Mouse (Mus musculus) lung, postnatal 0 days (tissue): ENCODE measurements around the gene Prdm16.

Source experiments
- CTCF ChIP-seq: IDR thresholded peaks from 2 replicates; pipeline ENCODE4 v1.5.1; 2016; ENCODE audit warnings: antibody characterized with exemption, mild to moderate bottlenecking
- EP300 ChIP-seq: IDR thresholded peaks from 2 replicates; pipeline ENCODE4 v1.6.1; 2016; ENCODE audit warnings: antibody characterized with exemption, mild to moderate bottlenecking, control low read depth

DNA sequence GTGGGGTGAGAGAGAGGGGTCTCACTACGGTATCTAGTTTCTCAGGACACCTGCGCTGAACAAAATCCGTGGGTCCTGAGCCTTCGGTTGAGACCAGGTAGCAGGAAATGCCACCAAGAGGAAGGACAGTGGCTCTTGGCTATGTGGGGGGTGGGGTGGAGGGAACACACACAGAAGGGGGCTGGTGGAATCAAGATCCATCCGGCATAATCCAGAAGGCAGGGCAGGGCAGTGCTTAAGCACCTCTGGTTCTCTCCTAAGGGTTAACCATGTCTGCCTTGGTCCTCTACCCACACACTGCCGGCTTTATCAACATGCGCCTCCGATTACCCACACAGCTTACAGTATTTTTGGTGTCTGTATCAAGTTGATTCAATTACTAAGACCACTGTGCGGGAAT lies 191.0 kb downstream of the Prdm16 start:
- TF ChIP-seq CTCF (no peak), EP300 (no peak)
